18 mouse cellular contexts compared by ENCODE assay signal in genomic region chr3:107424258-107425041, GRCm38 (mm10). TPM values are rescaled to one million over a fixed set of nuclear protein-coding genes. Genes with fewer than 3 reads are reported as not detected.
DNase-seq lines count a peak whose midpoint lies in the region; ATAC-seq lines count a peak whose summit lies in the region.
"Had no signal": no experiment of that assay in that cellular context is flagged by ENCODE, and none has a peak within 500 bp of the region (broad histone marks: within the 10 kb centered on the region; RNA-seq: fewer than 3 reads in every experiment).

No protein-coding gene starts in this region.

- ATAC-seq in intestine, embryonic 15.5 days = no peak
- ATAC-seq: activated CD4-positive, CD25-positive, alpha-beta regulatory T cell, adult 4 months had no signal

- H3K9ac ChIP-seq in intestine, embryonic 15.5 days = no peak overlapping the region
- H3K9ac ChIP-seq: embryonic facial prominence, embryonic 12.5 days; liver, embryonic 15.5 days; stomach, embryonic 15.5 days had no signal

- no peaks in the 10 kb centered on the region for H3K4me1 ChIP-seq in intestine, embryonic 15.5 days (replicated peaks)
- H3K4me1 ChIP-seq: embryonic facial prominence, embryonic 12.5 days; liver, embryonic 15.5 days; stomach, embryonic 15.5 days had no signal

- H3K36me3 ChIP-seq in intestine, embryonic 15.5 days = no peaks in the 10 kb centered on the region
- H3K36me3 ChIP-seq: embryonic facial prominence, embryonic 12.5 days; G1E; limb, embryonic 10.5 days; liver, embryonic 15.5 days; stomach, embryonic 15.5 days had no signal

- H3K4me2 ChIP-seq in intestine, embryonic 15.5 days (replicated peaks) = no peak overlapping the region
- H3K4me2 ChIP-seq: embryonic facial prominence, embryonic 12.5 days; liver, embryonic 15.5 days; stomach, embryonic 15.5 days had no signal

- H3K4me3 ChIP-seq in intestine, embryonic 15.5 days (replicated peaks) = no peak overlapping the region
- H3K4me3 ChIP-seq: embryonic facial prominence, embryonic 12.5 days; heart, adult 2 months; limb, embryonic 10.5 days; liver, embryonic 15.5 days; stomach, embryonic 15.5 days had no signal

- no peak overlapping the region for H3K27ac ChIP-seq in intestine, embryonic 15.5 days
- H3K27ac ChIP-seq: embryonic facial prominence, embryonic 12.5 days; heart, adult 2 months; limb, embryonic 10.5 days; liver, embryonic 15.5 days; stomach, embryonic 15.5 days had no signal

- no peaks in the 10 kb centered on the region for H3K9me3 ChIP-seq in intestine, embryonic 15.5 days
- H3K9me3 ChIP-seq: embryonic facial prominence, embryonic 12.5 days; G1E; limb, embryonic 10.5 days; liver, embryonic 15.5 days; stomach, embryonic 15.5 days had no signal

- H3K27me3 ChIP-seq in intestine, embryonic 15.5 days (replicated peaks) = no peaks in the 10 kb centered on the region
- H3K27me3 ChIP-seq: embryonic facial prominence, embryonic 12.5 days; liver, embryonic 15.5 days; stomach, embryonic 15.5 days had no signal

- WGBS in intestine, embryonic 15.5 days = 70% methylated on average over 11 of the region's 11 CpGs

- DNase-seq in cerebellum, postnatal 10 days = peak; percentile 55 to 68
- DNase-seq in cerebellum, adult 9-10 months = no peak
- DNase-seq in left cerebral cortex, adult 18-20 months (ENCODE audit: low spot score in 2 of 2) = peak; percentile 48 to 73
- no peak for DNase-seq in left cerebral cortex, adult 11 months (ENCODE audit: low spot score)
- peak; percentile 66 to 79 for DNase-seq in frontal cortex, adult 2 months (ENCODE audit: extremely low spot score in 1 of 2, low spot score in 1 of 2)
- DNase-seq in right cerebral cortex, adult 2 months (ENCODE audit: low spot score in 2 of 2) = peak; percentile 62 to 70
- no peak for DNase-seq in adrenal gland, adult 2 months
- DNase-seq: B cell, adult 2 months; heart, adult 2 months had no signal

RNA-seq across cellular contexts. Expression of gene Kcnc4, which starts 34.9 kb away (rescaled TPM):
- total RNA-seq in left cerebral cortex, adult 18-20 months (2021) = 10 to 100 TPM; 70.5 to 75.2 TPM
- polyA plus RNA-seq in frontal cortex, adult 2 months (2012; rRNA removed) = 45.5 and 50.1 TPM in 2 replicates
- 10 to 100 TPM in 1 of 2 experiments, 1 to 10 TPM in 1; 7.4 to 13.6 TPM for total RNA-seq in adrenal gland, adult 2 months (2021)
- 8.6 and 10.0 TPM in 2 replicates for polyA plus RNA-seq in adrenal gland, adult 2 months (2012; rRNA removed)
- 0.11 and 0.23 TPM in 2 replicates for polyA plus RNA-seq in intestine, embryonic 15.5 days (2015; fragmentation: Nextera tagmentation; extraction: Ambion mirVana)
- total RNA-seq: hematopoietic stem cell, adult 5-6 weeks; megakaryocyte, adult 5-6 weeks had no signal
- polyA plus RNA-seq: activated CD4-positive, CD25-positive, alpha-beta regulatory T cell, adult 4 months; G1E; limb, embryonic 10.5 days; liver, embryonic 15.5 days; stomach, embryonic 15.5 days had no signal

Comparison
In these comparisons a context has a peak if more than half of its experiments do, and no peak if none do; other contexts are left out.
1. DNase-seq: peak in cerebellum, postnatal 10 days (2 of 2), left cerebral cortex, adult 18-20 months (2 of 2), frontal cortex, adult 2 months (2 of 2) and right cerebral cortex, adult 2 months (2 of 2); none in cerebellum, adult 9-10 months (single experiment), left cerebral cortex, adult 11 months (single experiment) and adrenal gland, adult 2 months (single experiment).